Mouse (Mus musculus) embryonic facial prominence, embryonic 12.5 days (tissue): ENCODE results near the gene Lrch4. TPM values are rescaled to one million over a fixed set of nuclear protein-coding genes. Genes with fewer than 3 reads are reported as not detected.
"Not testable (repeated sequence)": the region's sequence is repeated elsewhere in the genome, so short reads cannot be mapped to it uniquely, and the experiment has no call there.

Experiments
- ATAC-seq: fragments of 200-750 bp; cut with Nextera tagmentation; 2 replicates; pipeline ENCODE4 v1.8.0; 2017; ENCODE audit not compliant: insufficient number of reproducible peaks, insufficient read depth, low FRiP score, low TSS enrichment
- H3K27ac ChIP-seq: fragments of 300-500 bp; sonication (generic); 2 replicates; pipeline ENCODE4 v1.5.1; 2016; ENCODE audit warnings: mild to moderate bottlenecking
- H3K27me3 ChIP-seq: fragments of 300-500 bp; sonication (generic); 2 replicates; pipeline ENCODE4 v1.6.1; 2016; ENCODE audit warnings: mild to moderate bottlenecking, moderate library complexity
- H3K36me3 ChIP-seq: fragments of 300-500 bp; sonication (generic); 2 replicates; pipeline ENCODE4 v1.6.1; 2016; ENCODE audit warnings: mild to moderate bottlenecking
- H3K4me1 ChIP-seq: fragments of 300-500 bp; sonication (generic); 2 replicates; pipeline ENCODE4 v1.6.1; 2016
- H3K4me2 ChIP-seq: fragments of 300-500 bp; sonication (generic); replicated peaks from 2 replicates; pipeline ENCODE4 v1.6.1; 2016; ENCODE audit warnings: mild to moderate bottlenecking, moderate library complexity
- H3K4me3 ChIP-seq: fragments of 300-500 bp; sonication (generic); 2 replicates; pipeline ENCODE4 v1.5.1; 2016; ENCODE audit warnings: mild to moderate bottlenecking
- H3K9ac ChIP-seq: fragments of 300-500 bp; sonication (generic); 2 replicates; pipeline ENCODE4 v1.6.1; 2016; ENCODE audit warnings: mild to moderate bottlenecking, moderate library complexity
- H3K9me3 ChIP-seq: fragments of 300-500 bp; sonication (generic); 2 replicates; pipeline ENCODE4 v1.6.1; 2016; ENCODE audit warnings: mild to moderate bottlenecking, moderate library complexity
- WGBS: fragments of 180-500 bp; shearing (Covaris S2); methylation state at CpG from one replicate; pipeline ENCODE4 v1.1.7; 2016; 5-methylcytosine and 5-hydroxymethylcytosine counted together
- polyA plus RNA-seq: library from polyadenylated mRNA; unstranded; fragments of >200 nt; fragmentation: Nextera tagmentation; extraction: Ambion mirVana; gene quantifications from 2 replicates; pipeline ENCODE4 v1.2.1, GENCODE M21; 2016

Gene Lrch4
- polyA plus RNA-seq, 1 experiment from 2014 or later: 34.0 TPM

GRCm38 (mm10) chr5:137614921-137615320 lies 14.0 kb upstream of the Lrch4 start:
- H3K4me3 ChIP-seq, H3K27me3 ChIP-seq, ATAC-seq, H3K27ac ChIP-seq, H3K36me3 ChIP-seq, H3K9ac ChIP-seq, H3K4me2 ChIP-seq, H3K9me3 ChIP-seq: not testable (repeated sequence)
- peaks cover 38% of the 10 kb centered on the region for H3K4me1 ChIP-seq
- 84% methylated on average over 2 of the region's 2 CpGs for WGBS

- no peak overlapping the region for H3K9ac ChIP-seq
- H3K27ac ChIP-seq: no peak overlapping the region
- ATAC-seq: no peak
- H3K4me2 ChIP-seq: no peak overlapping the region
- no peak overlapping the region for H3K4me3 ChIP-seq
- no peaks in the 10 kb centered on the region for H3K36me3 ChIP-seq
- 77% methylated on average over 7 of the region's 7 CpGs for WGBS
- H3K4me1 ChIP-seq: peaks cover 34% of the 10 kb centered on the region
- no peaks in the 10 kb centered on the region for H3K9me3 ChIP-seq
- no peaks in the 10 kb centered on the region for H3K27me3 ChIP-seq
Measured at GRCm38 (mm10) chr5:137615347-137615746, 13.6 kb upstream of the Lrch4 start.

- ATAC-seq: no peak
- Histone ChIP-seq H3K27me3 (no peaks in the 10 kb centered on the region), H3K4me3 (no peak overlapping the region), H3K36me3 (no peaks in the 10 kb centered on the region), H3K4me1 (peaks cover 5% of the 10 kb centered on the region; the same call in 1 of the 2 replicates), H3K4me2 (no peak overlapping the region), H3K27ac (no peak overlapping the region), H3K9ac (no peak overlapping the region), H3K9me3 (no peaks in the 10 kb centered on the region)
- WGBS: 90% methylated on average over 11 of the region's 11 CpGs
Measured at GRCm38 (mm10) chr5:137623937-137624530, 4.9 kb upstream of the Lrch4 start.

GRCm38 (mm10) chr5:137627991-137628390 lies 930 bp upstream of the Lrch4 start:
- H3K4me1 ChIP-seq: peaks cover 28% of the 10 kb centered on the region
- no peak for ATAC-seq
- peaks cover 2% of the 10 kb centered on the region; the same call in 1 of the 2 replicates for H3K36me3 ChIP-seq
- H3K4me2 ChIP-seq: peak overlapping the region; percentile 59
- H3K27me3 ChIP-seq: no peaks in the 10 kb centered on the region
- H3K9ac ChIP-seq: peak overlapping the region; percentile 60
- H3K4me3 ChIP-seq: peak overlapping the region; percentile 77
- H3K27ac ChIP-seq: peak overlapping the region; percentile 92
- WGBS: 4% methylated on average over 9 of the region's 9 CpGs
- no peaks in the 10 kb centered on the region for H3K9me3 ChIP-seq

GRCm38 (mm10) chr5:137629306-137629721 lies 393 bp downstream of the Lrch4 start:
- Histone ChIP-seq H3K36me3 (peaks cover 15% of the 10 kb centered on the region), H3K4me2 (peak overlapping the region; percentile 81), H3K4me1 (peaks cover 28% of the 10 kb centered on the region), H3K27ac (peak overlapping the region; percentile 91), H3K9ac (peak overlapping the region; percentile 77), H3K4me3 (peak overlapping the region; percentile 77), H3K27me3 (no peaks in the 10 kb centered on the region), H3K9me3 (no peaks in the 10 kb centered on the region)
- under 1% methylated on average over 23 of the region's 23 CpGs for WGBS
- ATAC-seq: no peak

GRCm38 (mm10) chr5:137629906-137630545 lies 1.1 kb downstream of the Lrch4 start:
- WGBS: 17% methylated on average over 6 of the region's 6 CpGs
- Histone ChIP-seq H3K4me1 (peaks cover 23% of the 10 kb centered on the region), H3K27me3 (no peaks in the 10 kb centered on the region), H3K27ac (peak overlapping the region; percentile 91), H3K36me3 (peaks cover 18% of the 10 kb centered on the region), H3K4me3 (peak overlapping the region; percentile 77), H3K9me3 (no peaks in the 10 kb centered on the region), H3K9ac (peak overlapping the region; percentile 77), H3K4me2 (peak overlapping the region; percentile 81)
- no peak for ATAC-seq

- Histone ChIP-seq H3K4me1 (peaks cover 23% of the 10 kb centered on the region), H3K27me3 (no peaks in the 10 kb centered on the region), H3K4me2 (peak overlapping the region; percentile 81), H3K9me3 (no peaks in the 10 kb centered on the region), H3K27ac (peak overlapping the region; percentile 91), H3K4me3 (peak overlapping the region; percentile 77), H3K9ac (peak overlapping the region; percentile 77), H3K36me3 (peaks cover 23% of the 10 kb centered on the region)
- 28% methylated on average over 3 of the region's 3 CpGs for WGBS
- ATAC-seq: no peak
Measured at GRCm38 (mm10) chr5:137630602-137631001, 1.7 kb downstream of the Lrch4 start.

GRCm38 (mm10) chr5:137631171-137631570 lies 2.2 kb downstream of the Lrch4 start:
- peak overlapping the region; percentile 81 for H3K4me2 ChIP-seq
- no peaks in the 10 kb centered on the region for H3K27me3 ChIP-seq
- peak overlapping the region; percentile 77 for H3K4me3 ChIP-seq
- H3K9ac ChIP-seq: peak overlapping the region; percentile 77
- no peaks in the 10 kb centered on the region for H3K9me3 ChIP-seq
- peaks cover 29% of the 10 kb centered on the region for H3K36me3 ChIP-seq
- ATAC-seq: no peak
- WGBS: 49% methylated on average over 9 of the region's 9 CpGs
- peak overlapping the region; percentile 91 for H3K27ac ChIP-seq
- H3K4me1 ChIP-seq: peaks cover 23% of the 10 kb centered on the region

- ATAC-seq: no peak
- Histone ChIP-seq H3K27me3 (no peaks in the 10 kb centered on the region), H3K9me3 (no peaks in the 10 kb centered on the region), H3K36me3 (peaks cover 33% of the 10 kb centered on the region), H3K4me3 (no peak overlapping the region), H3K9ac (peak overlapping the region; percentile 77; the same call in 1 of the 2 replicates), H3K4me1 (peaks cover 23% of the 10 kb centered on the region), H3K27ac (peak overlapping the region; percentile 91; the same call in 1 of the 2 replicates), H3K4me2 (peak overlapping the region; percentile 81; the same call in 1 of the 2 replicates)
- 69% methylated on average over 4 of the region's 4 CpGs for WGBS
Measured at GRCm38 (mm10) chr5:137631591-137631990, 2.7 kb downstream of the Lrch4 start.

GRCm38 (mm10) chr5:137633397-137634084 lies 4.6 kb downstream of the Lrch4 start:
- Histone ChIP-seq H3K27ac (no peak overlapping the region), H3K36me3 (peaks cover 53% of the 10 kb centered on the region), H3K27me3 (no peaks in the 10 kb centered on the region), H3K4me1 (peaks cover 23% of the 10 kb centered on the region), H3K4me3 (no peak overlapping the region), H3K9me3 (no peaks in the 10 kb centered on the region), H3K9ac (no peak overlapping the region), H3K4me2 (no peak overlapping the region)
- no peak for ATAC-seq
- WGBS: 80% methylated on average over 12 of the region's 12 CpGs

GRCm38 (mm10) chr5:137639472-137639871 lies 10.6 kb downstream of the Lrch4 start:
- H3K27me3 ChIP-seq: peaks cover 14% of the 10 kb centered on the region
- H3K4me2 ChIP-seq: no peak overlapping the region
- peaks cover 80% of the 10 kb centered on the region for H3K36me3 ChIP-seq
- H3K4me3 ChIP-seq: no peak overlapping the region
- no peaks in the 10 kb centered on the region for H3K4me1 ChIP-seq
- 81% methylated on average over 7 of the region's 7 CpGs for WGBS
- no peak for ATAC-seq
- no peak overlapping the region for H3K9ac ChIP-seq
- no peaks in the 10 kb centered on the region for H3K9me3 ChIP-seq
- no peak overlapping the region for H3K27ac ChIP-seq
